Mouse (Mus musculus) stomach, postnatal 0 days (tissue): ENCODE measurements at regions not wholly inside any gene's neighbourhood (a gene's known extent, or its start where the extent isn't known, plus 50 kb on each side); places are given as distances from the start of the nearest gene placed in this dataset.

Experiments
- ATAC-seq: fragments of 200-750 bp; cut with Nextera tagmentation; 2 replicates; pipeline ENCODE4 v1.8.0; 2017; ENCODE audit not compliant: low FRiP score, low TSS enrichment
- DNase-seq: peaks from one replicate; pipeline ENCODE4 v3.0.0-alpha.2; 2016; ENCODE audit warnings: low spot score
- H3K27ac ChIP-seq: fragments of 300-500 bp; sonication (generic); replicated peaks from 2 replicates; pipeline ENCODE4 v1.5.1; 2014; ENCODE audit warnings: mild to moderate bottlenecking, control low read depth
- H3K27me3 ChIP-seq: fragments of 300-500 bp; sonication (generic); 2 replicates; pipeline ENCODE4 v1.6.1; 2014; ENCODE audit warnings: low read length; ENCODE audit not compliant: control insufficient read depth, insufficient read depth
- H3K36me3 ChIP-seq: fragments of 300-500 bp; sonication (generic); 2 replicates; pipeline ENCODE4 v1.6.1; 2014; ENCODE audit warnings: low read length, mixed read lengths; ENCODE audit not compliant: control insufficient read depth, insufficient read depth
- H3K4me1 ChIP-seq: fragments of 300-500 bp; sonication (generic); replicated peaks from 2 replicates; pipeline ENCODE4 v1.6.1; 2014; ENCODE audit warnings: antibody characterized with exemption; ENCODE audit not compliant: control insufficient read depth, insufficient read depth
- H3K4me2 ChIP-seq: fragments of 300-500 bp; sonication (generic); replicated peaks from 2 replicates; pipeline ENCODE4 v1.6.1; 2014; ENCODE audit warnings: low read depth, mild to moderate bottlenecking, control low read depth, moderate library complexity
- H3K4me3 ChIP-seq: fragments of 300-500 bp; sonication (generic); 2 replicates; pipeline ENCODE4 v1.5.1; 2014; ENCODE audit warnings: low read depth, low read length, control low read depth
- H3K9ac ChIP-seq: fragments of 300-500 bp; sonication (generic); 2 replicates; pipeline ENCODE4 v1.6.1; 2014; ENCODE audit warnings: mild to moderate bottlenecking, low read length, control low read depth, mixed read lengths
- H3K9me3 ChIP-seq: fragments of 300-500 bp; sonication (generic); 2 replicates; pipeline ENCODE4 v1.6.1; 2016; ENCODE audit warnings: low read length; ENCODE audit not compliant: control insufficient read depth
- CTCF ChIP-seq: IDR thresholded peaks from 2 replicates; pipeline ENCODE4 v1.5.1; 2016; ENCODE audit warnings: antibody characterized with exemption, low read depth, mild to moderate bottlenecking, moderate library complexity
- EP300 ChIP-seq: optimal IDR thresholded peaks from 2 replicates; pipeline ENCODE3; 2016; ENCODE audit warnings: antibody characterized with exemption
- WGBS: fragments of 180-500 bp; shearing (Covaris S2); extraction: QIAGEN DNeasy Blood & Tissue Kit; methylation state at CpG from one replicate; pipeline ENCODE4 v1.1.7; 2014; 5-methylcytosine and 5-hydroxymethylcytosine counted together

- no peaks in the 10 kb centered on the region for H3K9me3 ChIP-seq
- H3K4me2 ChIP-seq = no peak overlapping the region
- ATAC-seq (no peak), DNase-seq (no peak)
- no peaks in the 10 kb centered on the region for H3K4me1 ChIP-seq
- WGBS = 80% methylated on average over 4 of the region's 4 CpGs
- no peak overlapping the region for H3K27ac ChIP-seq
- H3K36me3 ChIP-seq = no peaks in the 10 kb centered on the region
- H3K27me3 ChIP-seq = no peaks in the 10 kb centered on the region
- TF ChIP-seq EP300 (no peak), CTCF (no peak)
- H3K4me3 ChIP-seq = no peak overlapping the region
- no peak overlapping the region for H3K9ac ChIP-seq
These were observed 199.2 kb downstream of the S1pr1 start for GRCm38 (mm10) chr3:115515645-115516044.

GRCm38 (mm10) chr3:115509658-115510057, 205.2 kb downstream of the S1pr1 start:
- H3K27ac ChIP-seq = no peak overlapping the region
- no peak for ATAC-seq
- H3K9me3 ChIP-seq = no peaks in the 10 kb centered on the region
- no peak overlapping the region for H3K9ac ChIP-seq
- H3K4me3 ChIP-seq = no peak overlapping the region
- no peaks in the 10 kb centered on the region for H3K36me3 ChIP-seq
- no peaks in the 10 kb centered on the region for H3K27me3 ChIP-seq
- H3K4me2 ChIP-seq = no peak overlapping the region
- WGBS = 86% methylated on average over 4 of the region's 4 CpGs
- DNase-seq = no peak
- no peaks in the 10 kb centered on the region for H3K4me1 ChIP-seq
- no peak for TF ChIP-seq EP300
- TF ChIP-seq CTCF = no peak

DNA sequence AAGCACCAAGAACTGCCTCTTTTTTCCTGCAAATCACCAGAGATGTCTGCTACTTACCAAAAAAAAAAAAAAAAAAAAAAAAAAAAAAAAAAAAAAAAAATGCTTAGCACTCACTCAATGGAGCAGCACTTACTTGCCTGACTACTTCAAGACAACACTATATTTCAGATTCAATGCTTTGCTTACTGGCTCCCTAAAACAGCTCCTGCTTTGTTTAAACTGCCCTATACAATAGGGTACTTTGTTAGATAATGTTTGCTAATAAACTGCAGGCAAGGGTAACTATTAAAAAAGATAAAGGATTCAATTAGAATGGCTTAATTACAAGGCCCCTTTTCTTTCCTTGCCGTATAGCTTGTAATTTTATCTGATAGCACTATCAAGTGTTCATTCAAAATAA, 217.5 kb downstream of the S1pr1 start:
- Histone ChIP-seq H3K4me2 (no peak overlapping the region), H3K27ac (no peak overlapping the region), H3K36me3 (no peaks in the 10 kb centered on the region), H3K9me3 (no peaks in the 10 kb centered on the region), H3K9ac (no peak overlapping the region), H3K4me1 (no peaks in the 10 kb centered on the region), H3K27me3 (no peaks in the 10 kb centered on the region), H3K4me3 (no peak overlapping the region)
- no peak for DNase-seq
- ATAC-seq = no peak
- TF ChIP-seq EP300 = no peak
- TF ChIP-seq CTCF = no peak
- 57% methylated on average over 1 of the region's 1 CpGs for WGBS

DNA sequence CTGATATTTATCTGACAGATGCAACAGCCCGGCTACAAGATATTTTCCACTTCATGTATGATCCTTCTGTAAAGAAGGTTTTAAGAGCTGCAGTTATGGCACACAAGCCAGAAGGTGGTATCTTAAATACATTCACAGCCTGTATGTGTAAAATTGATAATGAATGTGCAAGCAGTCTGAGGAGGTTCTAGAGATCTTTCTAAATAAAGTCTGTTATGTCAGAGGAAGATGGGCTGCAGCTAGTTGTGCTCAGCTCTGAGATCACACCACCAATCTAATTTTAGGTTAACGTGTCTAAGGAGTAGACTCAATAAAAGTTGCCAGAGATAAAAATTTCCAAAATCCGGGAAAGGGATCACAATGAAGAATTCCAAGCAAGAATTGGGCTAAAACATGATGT, 218.8 kb downstream of the S1pr1 start:
- no peaks in the 10 kb centered on the region for H3K9me3 ChIP-seq
- H3K4me2 ChIP-seq = no peak overlapping the region
- no peak overlapping the region for H3K4me3 ChIP-seq
- WGBS = 70% methylated on average over 3 of the region's 3 CpGs
- TF ChIP-seq CTCF = no peak
- TF ChIP-seq EP300 = no peak
- no peaks in the 10 kb centered on the region for H3K4me1 ChIP-seq
- no peak overlapping the region for H3K27ac ChIP-seq
- H3K36me3 ChIP-seq = no peaks in the 10 kb centered on the region
- H3K9ac ChIP-seq = no peak overlapping the region
- ATAC-seq (no peak), DNase-seq (no peak)
- no peaks in the 10 kb centered on the region for H3K27me3 ChIP-seq

DNA sequence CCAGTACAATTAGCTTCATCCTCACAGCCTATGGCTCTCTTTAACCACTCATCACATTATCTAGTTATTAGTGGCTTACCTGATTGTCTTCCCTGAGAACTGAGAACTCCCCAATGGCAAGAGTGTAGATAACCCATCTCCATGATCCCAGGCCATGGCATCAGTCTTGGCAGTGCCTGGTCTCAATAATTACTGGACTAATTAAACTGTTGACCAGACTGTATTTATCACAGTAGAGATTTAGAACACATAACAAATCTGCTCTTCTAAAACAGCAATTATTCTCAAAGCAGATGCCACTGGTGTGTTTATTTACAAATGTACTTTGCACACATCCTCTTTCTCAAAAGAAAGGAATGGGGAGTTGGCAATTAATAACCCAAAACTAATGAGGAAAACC, 219.2 kb downstream of the S1pr1 start:
- Histone ChIP-seq H3K27me3 (no peaks in the 10 kb centered on the region), H3K27ac (no peak overlapping the region), H3K4me1 (no peaks in the 10 kb centered on the region), H3K4me2 (no peak overlapping the region), H3K4me3 (no peak overlapping the region), H3K9ac (no peak overlapping the region), H3K36me3 (no peaks in the 10 kb centered on the region), H3K9me3 (no peaks in the 10 kb centered on the region)
- ATAC-seq (no peak), DNase-seq (no peak)
- no peak for TF ChIP-seq EP300
- TF ChIP-seq CTCF = no peak

GRCm38 (mm10) chr3:115468980-115469379, 245.9 kb downstream of the S1pr1 start:
- 58% methylated on average over 4 of the region's 4 CpGs for WGBS
- no peak overlapping the region for H3K4me3 ChIP-seq
- no peaks in the 10 kb centered on the region for H3K27me3 ChIP-seq
- no peak overlapping the region for H3K27ac ChIP-seq
- DNase-seq = no peak
- H3K9me3 ChIP-seq = 0 out of 2 replicates have a peak, but pooled peaks cover 3% of the 10 kb centered on the region
- no peak overlapping the region for H3K4me2 ChIP-seq
- no peak overlapping the region for H3K9ac ChIP-seq
- no peaks in the 10 kb centered on the region for H3K36me3 ChIP-seq
- H3K4me1 ChIP-seq = no peaks in the 10 kb centered on the region
- no peak for ATAC-seq
- TF ChIP-seq EP300 = no peak
